Mouse (Mus musculus): ENCODE measurements around the gene Blm. TPM values are rescaled to one million over a fixed set of nuclear protein-coding genes. Genes with fewer than 3 reads are reported as not detected.
"Not testable (repeated sequence)": the region's sequence is repeated elsewhere in the genome, so short reads cannot be mapped to it uniquely, and the experiment has no call there.

Gene Blm
- polyA plus RNA-seq, 1 experiment from 2014 or later, result 11.3 TPM

DNA sequence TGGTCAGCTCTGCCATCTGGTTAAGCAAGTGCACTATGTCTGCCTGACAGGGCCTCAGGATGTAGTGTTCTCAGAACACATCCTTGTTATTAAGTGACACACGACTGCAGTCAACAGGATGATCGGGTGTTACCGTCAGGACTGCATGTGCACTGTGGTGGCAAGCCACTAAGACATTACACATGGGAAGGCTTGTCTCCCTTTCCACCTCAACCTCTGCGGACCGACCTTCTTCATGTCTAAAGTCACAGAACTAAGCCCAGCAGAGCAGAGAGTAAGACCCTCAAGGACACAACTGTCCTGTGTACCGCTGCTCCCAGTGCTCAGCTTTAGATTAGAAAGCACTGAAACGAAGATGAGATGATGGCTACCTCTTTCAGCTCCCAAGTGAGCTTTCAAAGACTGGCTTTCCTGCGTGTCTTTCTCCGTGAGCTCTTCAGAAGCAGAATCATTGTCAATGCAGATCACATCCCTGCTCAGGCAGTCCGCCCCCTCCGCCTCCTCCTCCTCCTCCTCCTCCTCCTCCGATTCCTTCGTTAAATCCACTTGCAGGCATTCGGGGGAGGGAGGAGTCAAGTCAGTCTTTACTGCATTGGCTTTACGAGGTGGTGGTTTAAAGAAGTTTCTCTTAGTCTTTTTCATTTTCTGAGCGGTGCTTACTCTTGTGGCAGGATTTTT lies 22.4 kb downstream of the Blm start:
- H3K4me2 ChIP-seq, result no peak overlapping the region
- WGBS, result 84% methylated on average over 16 of the region's 16 CpGs
- H3K9me3 ChIP-seq, result no peaks in the 10 kb centered on the region
- H3K4me3 ChIP-seq, result no peak overlapping the region
- no peaks in the 10 kb centered on the region for H3K4me1 ChIP-seq (replicated peaks)
- no peak overlapping the region for H3K9ac ChIP-seq
- H3K36me3 ChIP-seq, result peaks cover 44% of the 10 kb centered on the region
- H3K27ac ChIP-seq, result no peak overlapping the region
- H3K27me3 ChIP-seq, result no peaks in the 10 kb centered on the region
- no peak for ATAC-seq (ENCODE audit: low FRiP score)

DNA sequence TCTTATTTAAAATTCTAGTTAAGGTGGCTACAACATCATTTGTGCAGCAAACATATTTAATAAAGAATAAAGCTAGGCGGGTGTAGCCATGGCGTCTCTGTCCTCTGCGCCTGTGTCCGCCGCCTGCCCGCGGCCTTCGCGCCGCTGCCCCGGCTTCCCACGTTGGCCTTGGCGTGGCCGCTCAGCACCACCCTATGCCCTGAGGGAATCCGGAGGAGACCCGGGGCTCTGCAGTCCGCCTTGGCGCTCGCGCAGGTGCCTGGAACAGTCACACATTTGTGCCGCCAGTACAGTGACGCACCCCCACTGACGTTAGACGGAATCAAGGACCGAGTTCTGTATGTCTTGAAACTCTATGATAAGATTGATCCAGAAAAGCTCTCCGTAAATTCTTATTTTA lies 27.2 kb downstream of the Blm start:
- 97% methylated on average over 26 of the region's 26 CpGs for WGBS
- H3K9me3 ChIP-seq; H3K27me3 ChIP-seq; ATAC-seq (ENCODE audit: low FRiP score); H3K4me2 ChIP-seq; H3K4me1 ChIP-seq (replicated peaks); H3K27ac ChIP-seq; H3K4me3 ChIP-seq; H3K9ac ChIP-seq: not testable (repeated sequence)
- peaks cover 52% of the 10 kb centered on the region for H3K36me3 ChIP-seq

DNA sequence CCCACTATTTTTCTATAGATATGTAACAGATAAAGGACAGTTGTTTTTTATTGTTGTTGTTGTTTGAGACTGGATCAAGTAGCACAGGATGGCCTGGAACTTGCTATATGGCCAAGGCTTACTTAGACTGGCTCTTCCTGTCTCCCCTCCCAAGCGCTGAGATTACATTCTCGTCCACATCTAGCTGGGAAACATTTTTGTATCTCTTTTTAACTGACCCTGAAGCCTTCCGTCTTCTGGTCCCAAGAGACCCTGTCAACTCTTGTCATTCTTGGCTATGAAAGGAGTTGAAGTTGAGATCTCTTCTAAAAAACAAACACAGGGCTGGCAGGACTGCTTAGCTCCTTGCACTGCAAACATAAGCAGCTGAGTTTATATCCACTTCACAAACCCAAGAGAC lies 28.9 kb downstream of the Blm start:
- Histone ChIP-seq H3K4me3 (no peak overlapping the region), H3K4me2 (no peak overlapping the region), H3K4me1 (replicated peaks) (no peaks in the 10 kb centered on the region), H3K36me3 (peaks cover 49% of the 10 kb centered on the region), H3K27me3 (no peaks in the 10 kb centered on the region), H3K9me3 (no peaks in the 10 kb centered on the region), H3K27ac (no peak overlapping the region), H3K9ac (no peak overlapping the region)
- no peak for ATAC-seq (ENCODE audit: low FRiP score)
- WGBS, result 86% methylated on average over 3 of the region's 3 CpGs

DNA sequence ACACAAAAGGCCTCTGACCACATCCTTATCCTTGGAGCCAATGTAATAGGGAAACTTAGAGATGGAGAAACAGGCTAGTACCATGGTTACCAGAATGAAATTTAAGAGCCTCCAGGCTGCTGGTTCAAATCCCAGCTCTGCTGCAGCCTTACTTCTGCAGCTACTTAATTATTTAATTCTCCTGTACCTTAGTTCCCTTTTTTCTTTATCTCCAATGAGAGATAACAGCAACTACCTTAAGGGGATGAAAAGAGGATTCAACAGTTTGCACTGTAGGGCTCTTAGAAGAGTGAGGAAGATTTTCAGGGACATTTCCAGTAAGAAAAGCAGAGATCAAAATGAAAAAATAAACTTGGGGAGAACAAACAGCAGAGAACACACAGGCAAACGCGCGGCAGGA lies 30.0 kb downstream of the Blm start:
- no peak overlapping the region for H3K27ac ChIP-seq
- H3K9ac ChIP-seq, result no peak overlapping the region
- no peaks in the 10 kb centered on the region for H3K4me1 ChIP-seq (replicated peaks)
- ATAC-seq (ENCODE audit: low FRiP score), result no peak
- H3K4me2 ChIP-seq, result no peak overlapping the region
- 91% methylated on average over 3 of the region's 3 CpGs for WGBS
- no peaks in the 10 kb centered on the region for H3K9me3 ChIP-seq
- H3K27me3 ChIP-seq, result no peaks in the 10 kb centered on the region
- peaks cover 53% of the 10 kb centered on the region for H3K36me3 ChIP-seq
- no peak overlapping the region for H3K4me3 ChIP-seq

DNA sequence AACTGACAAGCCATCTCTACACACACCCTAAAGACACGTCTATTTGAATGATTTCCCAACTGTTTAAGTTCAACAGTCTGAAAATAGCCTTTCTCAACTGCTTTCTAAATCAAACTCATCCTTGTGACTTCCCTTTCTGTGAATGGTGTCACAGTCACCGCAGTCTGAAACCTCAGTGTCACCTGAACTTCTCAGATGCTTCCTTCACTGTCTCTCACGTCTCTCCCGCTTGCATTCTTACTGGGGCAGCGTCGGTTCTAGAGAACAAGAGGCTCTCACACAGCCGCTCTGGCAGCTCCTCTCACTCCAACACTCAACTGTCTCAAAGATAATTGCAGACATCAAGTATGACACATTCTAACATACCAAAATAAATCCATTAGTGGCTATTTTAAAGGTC lies 33.9 kb downstream of the Blm start:
- Histone ChIP-seq H3K27ac (no peak overlapping the region), H3K4me1 (replicated peaks) (no peaks in the 10 kb centered on the region), H3K9ac (no peak overlapping the region), H3K27me3 (no peaks in the 10 kb centered on the region), H3K4me3 (no peak overlapping the region), H3K9me3 (no peaks in the 10 kb centered on the region), H3K4me2 (no peak overlapping the region), H3K36me3 (peaks cover 33% of the 10 kb centered on the region)
- no peak for ATAC-seq (ENCODE audit: low FRiP score)
- 87% methylated on average over 7 of the region's 7 CpGs for WGBS

DNA sequence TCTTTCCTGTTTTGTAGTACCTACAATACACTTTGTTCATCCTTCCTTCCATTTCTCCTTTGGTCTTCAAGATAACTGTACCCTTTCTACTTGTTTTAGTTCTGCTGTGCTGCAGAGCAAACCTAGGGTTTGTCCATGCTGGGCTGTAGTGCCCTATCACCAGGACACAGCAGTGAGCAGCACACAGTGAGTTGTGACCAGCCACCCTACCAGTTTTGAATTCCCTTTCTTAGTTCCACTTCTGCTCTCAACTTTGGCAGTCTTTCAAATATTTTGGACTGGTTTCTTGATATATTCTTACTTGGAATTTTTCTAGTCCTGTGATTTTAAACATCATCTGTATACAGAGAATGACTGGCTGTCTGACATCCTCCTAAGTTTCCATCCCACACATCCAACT lies 34.8 kb downstream of the Blm start:
- no peaks in the 10 kb centered on the region for H3K9me3 ChIP-seq
- no peak for ATAC-seq (ENCODE audit: low FRiP score)

DNA sequence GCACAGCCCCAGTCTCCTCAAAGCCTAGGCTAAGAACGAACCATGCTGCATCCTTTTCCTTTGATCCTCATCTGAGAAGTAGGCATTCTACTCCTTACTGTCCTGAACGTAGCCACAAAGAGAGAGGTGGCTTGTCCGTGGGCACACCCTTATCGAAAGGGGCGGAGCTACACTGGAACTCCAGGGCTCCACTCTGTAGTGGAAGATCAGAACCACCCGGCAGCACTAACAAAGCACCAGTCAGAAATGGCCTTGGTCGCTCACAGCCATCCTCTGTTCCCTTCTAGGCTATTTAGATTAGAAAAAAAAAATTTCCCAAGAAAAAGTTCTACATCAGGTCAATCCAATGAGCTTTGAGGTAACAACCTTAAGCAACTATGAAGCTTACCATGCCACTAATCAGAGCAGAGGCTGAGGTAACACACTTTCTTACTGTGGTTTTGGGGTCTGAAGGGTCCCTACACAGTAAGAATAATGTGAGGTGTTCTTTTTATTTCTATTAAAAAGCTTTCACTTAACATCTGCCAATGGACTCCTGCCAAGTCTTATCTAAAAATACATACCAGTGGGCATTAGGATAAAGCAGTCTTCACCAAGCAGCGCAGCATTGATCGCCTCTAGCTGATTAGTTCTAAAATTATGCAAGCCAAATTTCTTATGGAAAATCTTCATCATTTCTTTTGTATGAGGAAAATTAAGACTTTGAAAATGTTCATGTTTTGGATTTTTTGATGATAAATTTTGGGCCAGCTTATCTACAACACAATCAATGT lies 35.5 kb downstream of the Blm start:
- Histone ChIP-seq H3K4me3 (no peak overlapping the region), H3K4me2 (no peak overlapping the region), H3K27me3 (no peaks in the 10 kb centered on the region), H3K27ac (no peak overlapping the region), H3K9me3 (no peaks in the 10 kb centered on the region), H3K9ac (no peak overlapping the region), H3K36me3 (peaks cover 24% of the 10 kb centered on the region), H3K4me1 (replicated peaks) (no peaks in the 10 kb centered on the region)
- WGBS, result 91% methylated on average over 9 of the region's 9 CpGs
- ATAC-seq (ENCODE audit: low FRiP score), result no peak

More for the DNA sequence above, 34.8 kb downstream of the Blm start:
- no peaks in the 10 kb centered on the region for H3K4me1 ChIP-seq (replicated peaks)
- H3K27me3 ChIP-seq, result no peaks in the 10 kb centered on the region
- no peak overlapping the region for H3K4me2 ChIP-seq
- H3K4me3 ChIP-seq, result no peak overlapping the region
- peaks cover 28% of the 10 kb centered on the region for H3K36me3 ChIP-seq
- H3K27ac ChIP-seq, result no peak overlapping the region
- no peak overlapping the region for H3K9ac ChIP-seq

DNA sequence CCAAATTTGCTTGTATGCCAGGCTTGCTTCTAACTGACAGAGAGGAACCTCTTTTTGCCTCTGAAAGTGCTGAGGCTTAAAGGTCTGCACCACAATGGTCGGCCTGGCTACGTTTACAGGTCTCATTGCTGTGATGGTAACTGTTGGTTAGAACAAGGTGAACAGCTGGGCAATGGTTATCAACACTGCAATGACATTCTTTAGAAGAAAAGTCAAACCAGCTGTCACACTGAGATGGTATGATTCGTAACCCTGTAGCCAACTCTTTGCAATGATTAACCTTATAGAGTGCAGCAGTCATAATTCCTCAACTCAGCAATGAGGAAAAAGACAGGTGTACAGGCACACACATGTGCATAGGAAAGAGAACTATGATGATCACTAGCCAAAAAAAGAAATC lies 38.3 kb downstream of the Blm start:
- Histone ChIP-seq H3K4me2 (no peak overlapping the region), H3K27ac (no peak overlapping the region), H3K9me3 (no peaks in the 10 kb centered on the region), H3K36me3 (peaks cover 22% of the 10 kb centered on the region), H3K4me1 (replicated peaks) (no peaks in the 10 kb centered on the region), H3K9ac (no peak overlapping the region), H3K27me3 (no peaks in the 10 kb centered on the region), H3K4me3 (no peak overlapping the region)
- ATAC-seq (ENCODE audit: low FRiP score), result no peak
- WGBS, result 94% methylated on average over 3 of the region's 3 CpGs

DNA sequence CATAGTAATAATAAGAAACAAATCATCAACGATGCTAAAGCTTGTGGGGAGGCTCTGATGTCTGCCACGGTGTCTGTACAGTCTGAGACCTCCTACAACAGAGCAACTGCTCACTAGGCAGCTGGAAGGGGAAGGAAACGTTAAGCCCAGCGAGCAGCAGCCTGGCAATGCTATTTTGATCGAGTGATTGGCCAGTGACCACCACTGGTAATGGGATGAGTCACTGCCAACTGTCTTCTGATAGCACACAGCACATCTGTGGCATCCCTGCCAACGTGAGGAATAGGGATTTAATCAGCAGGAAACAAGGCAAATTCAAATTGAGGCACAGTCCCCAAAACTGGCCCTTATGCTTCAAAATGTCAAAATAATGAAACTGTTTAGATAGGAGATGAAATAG lies 39.7 kb downstream of the Blm start:
- no peak for ATAC-seq (ENCODE audit: low FRiP score)
- 88% methylated on average over 6 of the region's 6 CpGs for WGBS
- H3K36me3 ChIP-seq, result peaks cover 17% of the 10 kb centered on the region
- no peaks in the 10 kb centered on the region for H3K4me1 ChIP-seq (replicated peaks)
- H3K4me2 ChIP-seq, result no peak overlapping the region
- no peak overlapping the region for H3K9ac ChIP-seq
- no peak overlapping the region for H3K27ac ChIP-seq
- H3K27me3 ChIP-seq, result no peaks in the 10 kb centered on the region
- no peak overlapping the region for H3K4me3 ChIP-seq
- H3K9me3 ChIP-seq, result no peaks in the 10 kb centered on the region

DNA sequence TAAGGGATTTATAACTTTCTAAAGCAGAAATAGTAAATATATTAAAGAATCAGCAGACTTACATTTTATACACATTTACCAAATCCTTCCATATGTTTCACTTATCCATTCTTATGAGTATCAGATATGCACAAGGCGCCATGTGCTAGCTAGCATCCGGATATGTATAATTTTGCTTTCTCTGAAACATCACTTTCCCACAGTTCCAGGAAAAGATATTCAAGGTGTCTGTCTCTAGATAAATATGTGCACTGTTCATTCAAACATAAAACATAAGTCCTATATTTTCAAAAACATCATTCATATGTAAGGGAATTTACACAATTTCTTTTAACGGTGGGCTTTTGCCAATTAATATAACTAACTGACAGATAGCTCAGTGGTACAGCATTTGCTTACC lies 42.9 kb downstream of the Blm start:
- ATAC-seq (ENCODE audit: low FRiP score), result no peak
- Histone ChIP-seq H3K4me2 (no peak overlapping the region), H3K27ac (no peak overlapping the region), H3K27me3 (no peaks in the 10 kb centered on the region), H3K9ac (no peak overlapping the region), H3K36me3 (peaks cover 17% of the 10 kb centered on the region), H3K9me3 (no peaks in the 10 kb centered on the region), H3K4me3 (no peak overlapping the region), H3K4me1 (replicated peaks) (no peaks in the 10 kb centered on the region)
- 97% methylated on average over 3 of the region's 3 CpGs for WGBS

DNA sequence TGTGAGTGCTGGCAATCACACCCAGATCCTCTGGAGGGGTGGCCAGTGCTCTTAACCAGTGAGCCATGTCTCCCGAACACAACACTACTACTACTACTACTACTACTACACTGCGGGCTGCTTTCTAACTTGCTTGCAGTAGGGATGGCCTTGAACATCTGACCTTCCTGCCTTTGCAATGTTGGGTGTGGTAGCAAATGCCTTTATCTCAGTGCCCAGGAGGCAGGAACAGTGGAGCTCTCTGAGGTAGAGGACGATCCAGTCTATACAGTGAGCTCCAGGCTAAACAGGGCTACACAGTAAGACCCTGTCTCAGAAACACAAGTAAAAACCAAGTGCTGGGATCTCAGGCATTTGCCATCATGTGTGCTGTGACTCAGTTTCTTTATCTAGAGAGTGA lies 43.8 kb downstream of the Blm start:
- 95% methylated on average over 3 of the region's 3 CpGs for WGBS
- Histone ChIP-seq H3K9me3 (no peaks in the 10 kb centered on the region), H3K27me3 (no peaks in the 10 kb centered on the region), H3K36me3 (peaks cover 17% of the 10 kb centered on the region), H3K4me1 (replicated peaks) (no peaks in the 10 kb centered on the region), H3K4me2 (no peak overlapping the region), H3K4me3 (no peak overlapping the region), H3K27ac (no peak overlapping the region), H3K9ac (no peak overlapping the region)
- no peak for ATAC-seq (ENCODE audit: low FRiP score)

DNA sequence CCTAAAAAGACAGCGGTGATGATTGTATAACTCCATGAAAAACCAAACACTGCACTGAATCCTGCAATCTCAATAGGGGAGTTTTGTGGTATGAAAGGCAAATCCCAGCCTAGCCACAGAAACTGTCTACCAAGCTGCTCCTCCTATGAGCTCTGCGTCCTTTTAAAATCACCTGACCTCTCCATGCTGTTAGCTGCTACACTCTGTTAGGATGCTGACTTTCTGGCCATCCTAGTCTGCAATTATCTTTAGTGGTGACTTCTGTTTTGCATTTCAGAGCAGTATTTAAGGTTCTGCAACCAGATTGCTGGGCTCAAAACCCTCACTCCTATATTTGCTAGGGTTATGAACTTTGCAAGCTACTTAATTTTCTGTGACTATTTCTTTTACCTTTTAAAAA lies 44.6 kb downstream of the Blm start:
- H3K4me1 ChIP-seq (replicated peaks), result no peaks in the 10 kb centered on the region
- no peak for ATAC-seq (ENCODE audit: low FRiP score)
- H3K4me2 ChIP-seq, result no peak overlapping the region
- no peaks in the 10 kb centered on the region for H3K27me3 ChIP-seq
- no peak overlapping the region for H3K4me3 ChIP-seq
- H3K9ac ChIP-seq, result no peak overlapping the region
- peaks cover 17% of the 10 kb centered on the region for H3K36me3 ChIP-seq
- no peak overlapping the region for H3K27ac ChIP-seq
- WGBS, result 95% methylated on average over 2 of the region's 2 CpGs
- H3K9me3 ChIP-seq, result no peaks in the 10 kb centered on the region

DNA sequence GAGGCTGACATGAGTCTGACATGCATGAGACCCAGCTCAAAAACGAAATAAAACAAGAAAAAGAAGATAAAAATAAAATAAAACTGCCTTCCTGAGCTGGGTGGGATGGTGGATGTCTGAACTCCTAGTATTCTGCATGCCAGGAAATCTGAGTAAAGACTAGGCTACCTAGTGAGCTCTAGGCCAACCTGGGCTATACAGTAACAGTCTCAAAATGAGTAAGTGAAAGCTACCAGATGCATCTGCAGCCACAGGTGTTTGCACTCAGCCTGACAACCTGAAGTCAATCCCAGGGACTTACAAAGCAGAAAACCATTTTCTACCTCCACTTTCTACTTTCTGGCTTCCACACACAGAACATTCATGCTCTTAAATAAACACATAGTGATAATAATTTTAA lies 45.5 kb downstream of the Blm start:
- 66% methylated on average over 1 of the region's 1 CpGs for WGBS
- peaks cover 13% of the 10 kb centered on the region for H3K36me3 ChIP-seq
- H3K27ac ChIP-seq, result no peak overlapping the region
- no peaks in the 10 kb centered on the region for H3K9me3 ChIP-seq
- H3K9ac ChIP-seq, result no peak overlapping the region
- H3K4me1 ChIP-seq (replicated peaks), result no peaks in the 10 kb centered on the region
- H3K4me3 ChIP-seq, result no peak overlapping the region
- H3K4me2 ChIP-seq, result no peak overlapping the region
- H3K27me3 ChIP-seq, result no peaks in the 10 kb centered on the region
- no peak for ATAC-seq (ENCODE audit: low FRiP score)
